Mouse (Mus musculus) liver, embryonic 11.5 days (tissue): ENCODE results near the gene Lypd6b. TPM values are rescaled to one million over a fixed set of nuclear protein-coding genes. Genes with fewer than 3 reads are reported as not detected.

Source experiments
- ATAC-seq: fragments of 200-750 bp; cut with Nextera tagmentation; replicated peaks from 2 replicates; pipeline ENCODE4 v1.8.0; 2017; ENCODE audit warnings: moderate number of reproducible peaks, mild to moderate bottlenecking, moderate TSS enrichment, moderate library complexity; ENCODE audit not compliant: low FRiP score
- DNase-seq: peaks from one replicate; pipeline ENCODE4 v3.0.0-alpha.2; 2017; ENCODE audit warnings: low spot score
- H3K27ac ChIP-seq: fragments of 300-500 bp; sonication (generic); 2 replicates; pipeline ENCODE4 v1.5.1; 2014; ENCODE audit warnings: mild to moderate bottlenecking, low read depth, low read length, control low read depth
- H3K27me3 ChIP-seq: fragments of 300-500 bp; sonication (generic); replicated peaks from 2 replicates; pipeline ENCODE4 v1.6.1; 2014; ENCODE audit warnings: low read length, mixed read lengths; ENCODE audit not compliant: control insufficient read depth, insufficient read depth
- H3K36me3 ChIP-seq: fragments of 300-500 bp; sonication (generic); 2 replicates; pipeline ENCODE4 v1.6.1; 2014; ENCODE audit warnings: mild to moderate bottlenecking, low read length, moderate library complexity, mixed read lengths; ENCODE audit not compliant: control insufficient read depth, insufficient read depth
- H3K4me1 ChIP-seq: fragments of 300-500 bp; sonication (generic); replicated peaks from 2 replicates; pipeline ENCODE4 v1.6.1; 2014; ENCODE audit warnings: low read length, mixed read lengths; ENCODE audit not compliant: control insufficient read depth, insufficient read depth
- H3K4me2 ChIP-seq: fragments of 300-500 bp; sonication (generic); 2 replicates; pipeline ENCODE4 v1.6.1; 2014; ENCODE audit warnings: mild to moderate bottlenecking, control low read depth, moderate library complexity
- H3K4me3 ChIP-seq: fragments of 300-500 bp; sonication (generic); 2 replicates; pipeline ENCODE4 v1.5.1; 2014; ENCODE audit warnings: low read depth, low read length, control low read depth
- H3K9ac ChIP-seq: fragments of 300-500 bp; sonication (generic); 2 replicates; pipeline ENCODE4 v1.6.1; 2014; ENCODE audit warnings: low read depth, low read length, control low read depth
- H3K9me3 ChIP-seq: fragments of 300-500 bp; sonication (generic); 2 replicates; pipeline ENCODE4 v1.6.1; 2016; ENCODE audit warnings: low read length, inconsistent platforms, mixed read lengths; ENCODE audit not compliant: control insufficient read depth
- WGBS: fragments of 180-500 bp; shearing (Covaris S2); extraction: QIAGEN DNeasy Blood & Tissue Kit; methylation state at CpG from one replicate; pipeline ENCODE4 v1.1.7; 2014; 5-methylcytosine and 5-hydroxymethylcytosine counted together
- polyA plus RNA-seq: library from polyadenylated mRNA; unstranded; fragments of >200 nt; fragmentation: Nextera tagmentation; extraction: Ambion mirVana; gene quantifications from 2 replicates; pipeline ENCODE4 v1.2.1, GENCODE M21; 2014

Gene Lypd6b
- polyA plus RNA-seq, 1 experiment from 2014 or later = 0.47 TPM

DNA sequence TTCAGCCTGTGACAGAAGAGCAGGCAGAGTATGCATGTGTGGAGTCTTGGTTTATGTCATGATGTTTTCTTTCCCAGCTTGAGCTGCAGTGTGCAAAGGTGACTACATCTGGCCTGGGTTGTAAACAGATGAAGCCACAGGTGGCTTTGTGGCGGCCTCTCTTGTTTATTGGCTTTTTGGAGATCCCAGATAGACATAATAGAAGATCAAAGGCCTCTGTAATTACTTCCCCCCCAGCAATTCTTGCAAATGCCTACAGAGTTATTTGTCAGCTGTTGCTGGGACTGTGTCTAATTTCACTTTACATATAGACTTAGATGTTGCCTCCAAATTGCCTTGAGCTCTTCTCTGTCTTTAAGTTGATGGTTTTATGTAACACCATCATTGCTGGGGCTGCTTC is 38.1 kb downstream of the Lypd6b start:
- Histone ChIP-seq H3K9ac (no peak overlapping the region), H3K9me3 (no peaks in the 10 kb centered on the region), H3K4me2 (no peak overlapping the region), H3K4me3 (no peak overlapping the region), H3K27ac (no peak overlapping the region), H3K27me3 (no peaks in the 10 kb centered on the region), H3K36me3 (no peaks in the 10 kb centered on the region), H3K4me1 (no peaks in the 10 kb centered on the region)
- 43% methylated on average over 1 of the region's 1 CpGs for WGBS
- ATAC-seq (no peak), DNase-seq (no peak)

DNA sequence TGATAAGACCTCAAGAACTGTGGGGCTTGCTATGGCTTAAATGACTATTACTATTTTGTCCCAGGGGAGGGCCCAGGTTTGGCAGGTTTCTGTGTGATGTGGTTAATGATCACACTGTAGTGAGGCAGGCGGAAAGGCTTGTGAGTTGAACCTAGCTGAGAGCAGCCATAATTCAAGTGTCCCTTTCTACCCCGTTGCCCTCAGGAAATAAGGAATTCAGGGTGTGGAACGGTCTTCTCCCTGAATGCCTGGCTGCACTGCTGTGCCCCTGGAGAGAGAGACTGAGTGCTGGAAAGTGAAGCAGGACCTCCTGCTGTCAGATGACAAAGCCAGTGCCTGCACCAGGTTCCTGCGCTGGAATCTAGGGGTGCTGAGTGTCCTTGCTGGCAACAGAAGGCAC is 40.3 kb downstream of the Lypd6b start:
- 57% methylated on average over 4 of the region's 4 CpGs for WGBS
- H3K4me3 ChIP-seq = no peak overlapping the region

DNA sequence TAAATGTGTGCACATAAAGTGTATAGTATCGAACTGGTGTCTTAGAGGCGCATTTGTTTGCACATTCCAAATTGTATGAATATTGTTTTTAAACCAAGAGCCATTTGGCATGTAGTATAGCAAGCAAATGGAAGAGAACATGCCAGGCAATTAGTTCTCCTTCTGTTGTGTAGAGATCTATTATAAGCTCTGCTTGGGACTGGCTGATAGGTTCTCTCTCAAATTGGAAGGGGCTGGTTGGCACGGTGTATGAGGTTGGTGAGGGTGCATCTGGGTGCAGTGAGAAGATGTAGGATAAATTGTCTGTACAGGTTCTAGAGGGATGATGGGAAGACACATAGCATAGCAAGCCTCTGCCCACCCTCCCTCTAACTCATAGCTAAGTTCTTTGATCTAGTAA is 42.9 kb downstream of the Lypd6b start:
- Histone ChIP-seq H3K27ac (no peak overlapping the region), H3K27me3 (no peaks in the 10 kb centered on the region), H3K4me2 (no peak overlapping the region), H3K4me3 (no peak overlapping the region), H3K4me1 (no peaks in the 10 kb centered on the region), H3K36me3 (no peaks in the 10 kb centered on the region), H3K9ac (no peak overlapping the region), H3K9me3 (no peaks in the 10 kb centered on the region)
- DNase-seq (no peak), ATAC-seq (no peak)
- WGBS = 85% methylated on average over 3 of the region's 3 CpGs

More for the DNA sequence above, 40.3 kb downstream of the Lypd6b start:
- no peaks in the 10 kb centered on the region for H3K9me3 ChIP-seq
- H3K36me3 ChIP-seq = no peaks in the 10 kb centered on the region
- H3K4me2 ChIP-seq = no peak overlapping the region
- no peak overlapping the region for H3K27ac ChIP-seq
- ATAC-seq = no peak
- no peak overlapping the region for H3K9ac ChIP-seq
- no peaks in the 10 kb centered on the region for H3K27me3 ChIP-seq
- no peak for DNase-seq
- no peaks in the 10 kb centered on the region for H3K4me1 ChIP-seq

DNA sequence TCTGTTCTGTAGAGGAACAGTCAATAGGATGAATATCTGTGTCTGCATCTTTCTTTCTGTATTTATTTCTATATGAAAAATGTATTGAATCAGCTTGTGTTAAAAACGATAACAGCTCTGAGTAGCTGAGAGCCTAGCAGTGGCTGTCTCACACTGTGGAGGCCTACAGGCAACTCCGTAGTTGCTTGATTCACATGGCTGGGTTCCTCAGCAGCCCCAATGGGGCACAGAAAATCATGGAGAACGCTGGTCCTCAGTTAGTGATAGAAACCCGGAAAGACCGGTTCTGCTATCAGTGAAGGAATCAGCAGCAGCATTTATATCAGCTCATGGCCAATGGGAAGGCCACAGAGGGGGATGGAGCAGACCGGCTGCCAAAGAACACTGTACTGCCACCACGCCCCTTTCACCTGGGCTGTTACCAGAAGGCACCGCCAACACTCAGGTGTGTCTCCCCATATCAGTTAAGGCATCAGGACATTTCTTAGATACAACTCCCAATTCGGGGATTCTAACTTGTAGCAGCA is 44.9 kb downstream of the Lypd6b start:
- no peak overlapping the region for H3K4me2 ChIP-seq
- no peaks in the 10 kb centered on the region for H3K27me3 ChIP-seq
- no peak overlapping the region for H3K27ac ChIP-seq
- H3K36me3 ChIP-seq = no peaks in the 10 kb centered on the region
- H3K9me3 ChIP-seq = no peaks in the 10 kb centered on the region
- no peak overlapping the region for H3K9ac ChIP-seq
- no peak overlapping the region for H3K4me3 ChIP-seq
- no peaks in the 10 kb centered on the region for H3K4me1 ChIP-seq
- DNase-seq (no peak), ATAC-seq (no peak)
- 66% methylated on average over 9 of the region's 9 CpGs for WGBS

DNA sequence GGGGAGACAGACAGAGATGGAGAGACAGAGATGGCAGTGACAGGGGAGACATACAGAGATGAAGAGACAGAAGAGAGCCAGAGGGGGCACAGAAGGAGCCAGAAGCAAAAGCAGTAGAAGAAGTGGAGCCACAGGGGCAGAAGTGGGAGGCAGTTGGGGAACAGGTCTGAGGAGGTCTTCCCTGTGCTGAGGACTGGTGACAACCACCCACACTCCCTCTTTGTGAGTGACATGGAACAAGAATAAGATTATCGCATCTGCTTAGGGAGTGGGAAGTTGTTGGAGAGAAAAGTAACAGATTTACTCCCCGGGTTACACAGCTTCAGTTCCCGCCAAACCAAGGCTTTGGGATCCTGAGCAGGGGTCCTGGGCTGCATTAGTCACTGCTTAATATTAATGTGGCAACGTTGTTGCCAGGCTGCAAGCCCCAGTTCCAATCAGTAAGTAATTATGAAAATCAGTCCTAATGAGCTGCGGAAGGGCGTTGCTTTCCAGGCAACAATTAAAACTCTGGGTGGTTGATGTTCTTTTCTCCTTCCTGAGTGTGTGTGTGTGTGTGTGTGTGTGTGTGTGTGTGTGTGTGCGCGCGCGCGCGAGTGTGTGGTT is 50.1 kb downstream of the Lypd6b start:
- 73% methylated on average over 12 of the region's 12 CpGs for WGBS
- Histone ChIP-seq H3K9ac (no peak overlapping the region), H3K4me3 (no peak overlapping the region), H3K9me3 (no peaks in the 10 kb centered on the region), H3K4me2 (no peak overlapping the region), H3K36me3 (no peaks in the 10 kb centered on the region), H3K27me3 (no peaks in the 10 kb centered on the region), H3K27ac (no peak overlapping the region), H3K4me1 (no peaks in the 10 kb centered on the region)
- no peak for DNase-seq
- ATAC-seq = no peak

DNA sequence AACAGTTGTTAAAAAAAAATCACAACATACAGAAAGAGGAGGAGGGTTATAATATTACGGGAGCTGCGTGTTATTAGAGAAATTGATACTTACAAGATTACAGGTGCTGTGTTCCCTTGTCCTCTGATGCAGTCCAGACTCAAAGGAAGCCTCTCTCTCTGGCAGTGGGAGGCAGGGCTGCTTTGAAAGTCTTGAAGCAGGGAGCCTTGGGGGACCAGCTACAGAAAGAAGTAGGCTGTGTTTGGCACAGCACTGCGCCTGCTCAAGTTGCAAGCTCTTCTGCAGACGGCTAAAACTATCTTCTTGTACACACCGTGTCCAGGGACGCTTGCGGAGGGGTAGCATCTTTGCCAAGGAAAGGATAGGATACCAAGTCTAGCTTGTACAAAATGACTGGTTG is 51.1 kb downstream of the Lypd6b start:
- ATAC-seq (no peak), DNase-seq (no peak)
- Histone ChIP-seq H3K9me3 (no peaks in the 10 kb centered on the region), H3K4me2 (no peak overlapping the region), H3K4me1 (no peaks in the 10 kb centered on the region), H3K4me3 (no peak overlapping the region), H3K9ac (no peak overlapping the region), H3K27ac (no peak overlapping the region), H3K27me3 (no peaks in the 10 kb centered on the region), H3K36me3 (no peaks in the 10 kb centered on the region)
- WGBS = 82% methylated on average over 7 of the region's 7 CpGs

DNA sequence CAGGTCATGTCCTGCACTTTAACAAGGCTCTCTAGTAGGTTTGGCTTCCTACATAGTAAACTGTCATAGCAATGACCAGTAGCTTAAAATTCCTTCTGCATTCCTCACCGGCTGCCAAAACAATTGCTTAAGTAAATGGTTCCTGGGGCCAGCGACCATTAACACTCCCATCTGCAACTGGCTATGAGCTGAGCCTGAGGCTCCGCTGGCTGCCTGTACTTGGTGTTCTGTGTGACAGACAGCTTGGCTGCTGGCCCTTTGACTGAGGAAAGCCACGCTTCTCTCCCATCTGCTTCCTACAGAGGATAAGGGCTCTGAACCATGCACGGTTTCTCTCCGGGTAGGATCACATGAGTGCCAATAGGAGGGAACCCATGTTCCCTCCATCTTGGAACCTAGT is 53.1 kb downstream of the Lypd6b start:
- ATAC-seq = no peak
- no peaks in the 10 kb centered on the region for H3K9me3 ChIP-seq
- H3K4me2 ChIP-seq = no peak overlapping the region
- H3K36me3 ChIP-seq = no peaks in the 10 kb centered on the region
- no peak overlapping the region for H3K9ac ChIP-seq
- WGBS = 59% methylated on average over 6 of the region's 6 CpGs
- DNase-seq = no peak
- no peak overlapping the region for H3K4me3 ChIP-seq
- no peaks in the 10 kb centered on the region for H3K27me3 ChIP-seq
- no peak overlapping the region for H3K27ac ChIP-seq
- H3K4me1 ChIP-seq = no peaks in the 10 kb centered on the region

DNA sequence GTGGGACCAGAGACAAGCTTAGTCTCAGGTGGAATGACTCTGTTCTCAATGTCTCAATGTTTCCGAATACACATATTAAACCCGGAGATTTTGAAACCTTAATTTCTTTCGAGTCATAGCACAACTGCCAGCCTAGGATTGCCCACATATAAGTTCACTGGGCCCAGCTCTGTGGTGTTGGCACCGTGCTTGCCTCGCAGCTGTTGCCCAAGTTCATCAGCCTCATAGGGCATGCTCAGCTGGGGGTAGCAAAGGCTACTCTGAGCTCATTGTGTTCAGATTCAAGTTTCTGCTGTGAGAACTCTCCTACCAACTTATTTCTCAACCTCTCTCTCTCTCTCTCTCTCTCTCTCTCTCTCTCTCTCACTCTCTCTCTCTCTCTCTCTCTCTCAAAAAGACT is 53.6 kb downstream of the Lypd6b start:
- Histone ChIP-seq H3K9me3 (no peaks in the 10 kb centered on the region), H3K27ac (no peak overlapping the region), H3K9ac (no peak overlapping the region), H3K4me1 (no peaks in the 10 kb centered on the region), H3K4me3 (no peak overlapping the region), H3K27me3 (no peaks in the 10 kb centered on the region), H3K4me2 (no peak overlapping the region), H3K36me3 (no peaks in the 10 kb centered on the region)
- ATAC-seq (no peak), DNase-seq (no peak)
- WGBS = 85% methylated on average over 5 of the region's 5 CpGs

DNA sequence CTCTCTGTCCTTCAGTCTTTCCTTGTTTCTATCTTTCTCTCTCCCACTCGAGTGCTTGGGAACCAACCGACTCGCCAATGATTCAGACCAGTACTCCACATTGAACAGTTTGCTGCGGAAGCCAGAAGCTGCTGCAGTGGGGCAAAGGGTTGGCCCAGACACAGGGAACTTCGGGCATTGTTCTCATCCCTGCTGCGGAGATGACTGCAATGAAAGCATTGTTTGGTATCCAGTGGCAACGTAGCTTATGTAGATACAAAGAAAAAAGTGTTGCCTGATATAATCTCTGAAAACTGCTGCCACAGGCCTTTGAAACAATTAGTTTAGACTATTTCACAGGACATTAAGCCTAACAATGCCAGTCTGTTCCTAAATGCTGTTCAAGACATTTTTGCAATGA is 57.6 kb downstream of the Lypd6b start:
- no peak overlapping the region for H3K27ac ChIP-seq
- no peak overlapping the region for H3K4me3 ChIP-seq
- H3K27me3 ChIP-seq = no peaks in the 10 kb centered on the region
- 80% methylated on average over 7 of the region's 7 CpGs for WGBS
- ATAC-seq (no peak), DNase-seq (no peak)
- H3K9me3 ChIP-seq = no peaks in the 10 kb centered on the region
- no peak overlapping the region for H3K4me2 ChIP-seq
- H3K36me3 ChIP-seq = no peaks in the 10 kb centered on the region
- H3K4me1 ChIP-seq = no peaks in the 10 kb centered on the region
- H3K9ac ChIP-seq = no peak overlapping the region
